Mouse (Mus musculus) urinary bladder, postnatal 25 days (tissue): ENCODE data around the gene Pgm2l1.
A peak's percentile ranks its signal among the peaks of the same experiment; 100 is the strongest.
"Not testable (repeated sequence)": the region's sequence is repeated elsewhere in the genome, so short reads cannot be mapped to it uniquely, and the experiment has no call there.

ENCODE experiments used
- DNase-seq: peaks from one replicate; pipeline ENCODE4 v3.0.0; 2022; ENCODE audit warnings: low spot score

Gene Pgm2l1

DNA sequence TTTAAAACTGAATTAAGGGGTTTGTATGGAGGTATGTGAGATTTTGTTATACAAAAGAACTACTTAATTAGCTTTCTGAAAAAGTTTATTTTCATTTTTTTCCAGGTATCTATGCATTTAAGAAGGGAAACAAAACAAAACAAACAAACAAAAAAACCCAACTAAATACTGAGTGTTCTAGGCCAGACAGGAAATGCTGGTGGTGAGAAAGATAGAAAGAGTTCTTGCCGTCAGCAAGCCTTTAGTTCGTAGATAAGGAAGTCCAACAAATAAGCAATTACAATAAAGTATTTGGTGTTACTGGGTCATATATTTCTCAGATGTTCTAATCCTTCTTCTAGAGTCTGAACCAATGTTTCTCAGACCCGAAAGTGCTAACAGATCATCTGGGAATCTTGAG is 1.8 kb downstream of the Pgm2l1 start:
- DNase-seq = no peak

DNA sequence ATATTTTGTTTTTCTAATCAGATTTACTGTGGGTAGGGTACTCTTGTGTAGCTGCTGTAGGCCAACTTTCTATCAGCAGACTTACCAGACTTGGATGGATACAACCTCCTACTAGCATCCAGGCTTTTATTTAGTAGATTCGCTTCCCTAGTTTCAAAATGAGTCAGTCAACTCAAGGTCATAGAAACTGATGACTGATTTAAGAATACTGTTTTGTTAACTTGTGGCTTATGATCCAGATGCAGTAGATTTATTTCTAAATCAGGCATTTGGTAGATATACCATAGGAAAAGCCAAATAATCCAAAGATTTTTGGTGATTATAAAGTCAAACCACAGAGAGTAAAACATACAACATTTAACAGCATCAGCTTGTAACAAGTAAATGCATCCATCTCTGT is 3.5 kb downstream of the Pgm2l1 start:
- DNase-seq = no peak

DNA sequence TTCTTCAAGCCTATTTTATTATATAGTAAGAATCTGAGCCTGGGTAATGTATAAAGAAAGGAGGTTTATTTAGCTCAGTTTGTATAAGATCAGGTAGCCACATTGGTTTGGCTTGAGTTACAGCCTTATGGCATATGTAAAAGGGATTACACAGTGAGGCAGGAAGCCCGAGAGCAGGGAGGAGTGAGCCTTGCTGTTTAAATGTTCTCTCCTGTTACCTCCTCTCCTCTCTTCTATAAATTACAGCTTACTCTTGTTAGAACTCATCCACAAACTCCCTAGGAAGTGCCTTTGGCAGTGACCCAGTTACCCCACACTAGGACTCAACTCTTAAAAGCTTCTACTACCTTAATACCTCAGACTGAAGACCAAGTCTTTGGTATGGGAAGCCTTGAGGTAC is 4.5 kb downstream of the Pgm2l1 start:
- no peak for DNase-seq

DNA sequence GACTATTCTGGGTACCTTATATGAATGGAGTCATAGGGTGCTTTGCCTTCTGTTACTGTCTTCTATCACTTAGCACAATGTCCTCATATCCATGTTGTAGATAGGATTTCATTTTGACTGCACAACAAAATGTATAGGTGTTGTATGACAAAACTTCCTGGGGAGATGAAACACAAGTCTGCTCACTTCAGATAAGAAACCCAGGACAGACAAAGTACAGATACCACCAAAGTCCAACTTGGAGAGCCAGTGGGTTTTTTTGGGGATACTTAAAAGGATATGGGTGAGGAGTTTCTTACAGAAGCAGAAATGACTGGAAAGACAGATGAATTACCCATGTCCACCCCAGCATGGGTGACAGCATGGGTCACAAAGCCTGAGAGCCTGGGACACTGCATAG is 6.5 kb downstream of the Pgm2l1 start:
- no peak for DNase-seq

DNA sequence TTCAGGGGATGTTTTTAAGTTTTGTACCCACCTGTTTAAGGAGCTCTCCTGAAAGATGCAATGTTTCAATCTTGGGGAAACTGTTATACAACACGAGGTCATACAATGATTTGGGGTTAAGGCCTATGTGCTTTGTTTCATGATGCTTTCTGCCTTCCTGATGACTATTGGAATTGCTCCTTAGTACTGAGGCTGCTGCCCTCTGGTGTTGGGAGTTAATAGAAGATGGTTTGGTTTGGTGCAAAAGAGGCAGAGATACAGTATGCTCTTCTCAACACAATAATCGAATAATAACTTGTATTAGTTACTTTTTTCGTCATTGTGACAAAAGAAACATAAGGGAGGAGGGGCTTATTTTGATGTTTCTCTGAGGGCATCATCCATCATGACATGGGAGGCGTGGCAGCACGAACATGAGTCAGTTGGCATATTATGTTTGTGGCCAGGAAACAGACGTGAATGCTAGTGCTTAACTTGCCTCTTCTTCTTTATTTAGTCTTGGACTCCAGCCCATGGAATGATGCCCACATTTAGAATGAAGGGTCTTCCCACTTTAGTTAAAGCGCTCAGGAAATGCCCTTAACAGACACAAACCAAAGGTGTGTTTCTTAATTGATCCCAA is 7.2 kb downstream of the Pgm2l1 start:
- DNase-seq = peak; percentile 31

DNA sequence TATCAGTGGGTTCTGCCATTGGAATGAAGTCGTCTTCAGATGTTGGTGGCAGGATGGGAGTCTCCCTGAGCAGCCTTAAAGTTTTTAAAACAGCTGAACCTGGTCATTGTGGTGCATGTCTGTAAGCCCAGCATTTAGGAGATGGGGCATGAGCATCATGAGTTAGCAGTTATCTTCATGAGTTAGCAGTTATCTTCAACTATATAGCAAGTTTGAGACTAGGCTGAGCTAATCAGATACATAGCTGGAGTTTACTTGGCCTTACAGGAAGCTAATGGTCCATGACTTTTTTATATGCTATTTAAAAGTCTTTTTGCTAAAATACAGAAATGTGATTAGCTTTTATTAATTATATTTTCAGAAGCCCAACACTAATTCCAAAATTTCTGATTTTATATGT is 11.1 kb downstream of the Pgm2l1 start:
- DNase-seq = no peak

DNA sequence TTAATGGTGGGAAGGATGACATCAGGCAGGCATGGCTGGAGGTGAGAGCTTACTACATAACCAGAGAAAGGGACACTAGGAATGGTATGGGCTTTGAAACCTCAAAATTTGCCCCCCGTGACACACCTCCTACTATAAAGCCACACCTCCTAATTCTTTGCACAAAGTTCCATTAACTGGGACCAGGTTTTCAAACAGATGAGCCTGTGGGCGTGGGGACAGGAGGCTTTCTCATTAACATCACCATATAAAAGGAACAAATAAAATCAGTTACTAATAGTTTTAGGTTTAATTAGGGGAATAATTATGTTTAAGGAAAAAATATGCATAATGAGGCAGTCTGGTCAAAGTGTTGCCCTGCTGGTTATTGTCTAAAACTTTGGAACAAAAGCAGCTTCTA is 13.4 kb downstream of the Pgm2l1 start:
- DNase-seq = no peak

DNA sequence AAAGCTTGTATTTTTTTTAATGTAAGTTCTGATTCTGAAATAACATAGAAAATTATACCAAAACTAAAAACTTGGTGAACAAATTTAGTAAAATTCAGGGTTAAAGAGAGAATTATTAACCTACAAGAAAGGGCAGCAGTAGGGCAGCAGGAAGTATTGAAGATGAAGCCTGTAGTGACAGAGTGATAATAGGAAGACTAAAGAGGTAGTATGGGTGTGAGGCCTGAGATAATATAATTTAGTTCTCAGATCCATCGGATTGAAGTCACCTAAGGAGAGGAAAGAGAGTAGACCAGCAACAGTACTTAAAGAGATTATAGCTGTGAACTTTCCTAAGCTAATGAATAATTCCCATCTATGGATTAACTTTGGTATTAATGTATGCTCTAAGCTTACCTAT is 15.8 kb downstream of the Pgm2l1 start:
- no peak for DNase-seq

DNA sequence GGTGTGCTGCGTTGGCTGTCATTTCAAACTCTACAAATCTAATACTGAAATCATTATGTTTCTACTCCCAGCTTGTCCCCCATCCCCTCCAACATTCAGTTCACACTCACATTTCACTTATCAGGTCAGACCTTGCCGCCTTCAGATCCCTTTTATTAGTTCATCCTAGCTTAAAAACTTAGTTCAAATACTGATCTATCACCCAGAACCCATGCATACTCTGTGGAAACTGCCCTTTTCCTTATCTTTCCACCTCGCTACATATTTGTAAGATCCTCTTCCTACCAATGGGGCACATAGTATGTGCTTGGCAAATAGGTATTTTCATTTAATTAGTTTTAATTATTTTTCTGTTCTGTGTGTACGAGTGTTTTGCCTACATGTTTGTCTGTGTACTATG is 17.0 kb downstream of the Pgm2l1 start:
- no peak for DNase-seq

DNA sequence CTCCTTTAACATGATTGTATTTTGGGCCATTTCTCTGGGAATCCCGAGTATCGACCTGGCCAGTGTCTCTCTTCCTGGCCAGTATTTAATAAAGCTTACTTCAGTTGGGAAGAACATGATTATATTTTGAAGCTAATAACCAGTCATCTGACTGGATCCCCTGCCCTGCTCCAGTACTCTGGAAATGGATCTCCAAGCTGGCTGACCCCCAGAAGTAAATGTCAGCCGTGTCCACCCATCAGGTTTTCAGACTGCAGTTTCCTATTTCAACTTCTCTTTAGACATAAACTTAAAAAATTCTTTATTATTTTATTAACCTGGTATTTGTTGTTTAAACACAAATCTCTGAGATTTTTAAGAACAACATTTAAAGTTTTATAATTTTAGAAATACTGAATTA is 18.0 kb downstream of the Pgm2l1 start:
- no peak for DNase-seq

DNA sequence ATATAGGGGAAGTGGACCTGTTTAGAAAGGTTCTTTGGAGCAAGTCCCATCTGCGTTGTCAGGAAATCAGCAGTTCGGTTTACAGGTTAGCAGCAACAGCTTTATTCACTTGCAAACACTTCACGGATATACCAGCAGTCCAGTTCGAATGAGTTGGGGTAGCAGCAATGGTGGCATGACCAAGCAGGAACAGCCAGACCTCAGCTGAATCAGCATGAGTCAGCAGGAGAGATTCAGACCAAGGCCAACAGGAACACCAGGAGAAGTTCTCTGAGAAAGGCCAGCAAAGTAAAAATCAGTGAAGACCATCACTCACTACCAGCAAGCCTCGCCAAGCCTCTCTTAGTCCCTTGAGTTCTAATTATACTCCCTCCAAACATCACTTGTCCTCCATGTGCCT is 23.5 kb downstream of the Pgm2l1 start:
- DNase-seq = no peak

DNA sequence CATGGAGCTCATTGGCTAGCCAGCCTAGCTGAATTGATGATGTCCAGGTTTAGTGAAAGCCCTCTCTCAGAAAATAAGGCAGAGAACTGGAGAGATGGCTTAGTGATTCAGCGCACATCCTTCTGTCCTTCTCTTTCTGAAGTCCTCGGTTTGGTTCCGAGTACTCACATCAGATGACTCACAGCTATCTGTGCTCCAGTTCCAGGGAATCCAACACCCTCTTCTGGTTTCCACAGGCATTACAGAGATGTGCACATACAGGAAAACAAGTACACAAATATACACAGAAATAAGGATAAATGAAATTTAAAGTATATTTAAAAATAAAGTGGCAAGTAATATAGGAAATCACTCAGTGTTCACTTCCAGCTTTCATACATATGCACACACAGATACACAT is 35.2 kb downstream of the Pgm2l1 start:
- no peak for DNase-seq

DNA sequence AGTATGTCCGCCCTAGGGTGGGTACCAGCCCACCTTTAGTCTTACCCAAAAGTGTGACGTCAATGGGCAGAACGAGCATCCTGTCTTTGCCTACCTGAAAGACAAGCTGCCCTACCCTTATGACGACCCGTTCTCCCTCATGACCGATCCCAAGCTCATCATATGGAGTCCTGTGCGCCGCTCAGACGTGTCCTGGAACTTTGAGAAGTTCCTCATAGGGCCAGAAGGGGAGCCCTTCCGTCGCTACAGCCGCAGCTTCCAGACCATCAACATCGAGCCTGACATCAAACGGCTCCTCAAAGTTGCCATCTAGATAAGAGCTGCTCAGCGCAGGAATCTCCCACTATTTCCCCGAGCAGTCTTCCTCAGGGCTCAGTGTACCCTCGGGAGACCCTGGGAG is 37.7 kb downstream of the Pgm2l1 start:
- DNase-seq = not testable (repeated sequence)

DNA sequence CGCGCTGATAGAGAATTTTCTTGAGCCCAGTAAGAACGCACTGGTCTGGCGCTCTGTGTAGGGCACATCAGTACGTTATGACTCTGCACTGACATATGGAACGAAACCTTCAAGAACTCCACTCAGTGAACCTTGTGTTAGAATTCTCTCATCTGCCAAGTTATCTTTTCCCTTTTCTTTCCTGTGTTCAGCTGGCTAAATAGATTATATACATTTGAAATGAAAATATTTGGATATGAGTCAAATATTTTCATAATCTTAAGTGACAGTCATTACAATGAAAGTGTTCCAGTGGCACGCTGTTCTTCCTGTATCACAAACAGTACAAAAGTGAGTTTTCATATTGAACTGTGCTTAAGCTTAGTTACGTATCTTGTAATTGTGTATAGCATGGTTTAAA is 45.2 kb downstream of the Pgm2l1 start:
- DNase-seq = no peak

DNA sequence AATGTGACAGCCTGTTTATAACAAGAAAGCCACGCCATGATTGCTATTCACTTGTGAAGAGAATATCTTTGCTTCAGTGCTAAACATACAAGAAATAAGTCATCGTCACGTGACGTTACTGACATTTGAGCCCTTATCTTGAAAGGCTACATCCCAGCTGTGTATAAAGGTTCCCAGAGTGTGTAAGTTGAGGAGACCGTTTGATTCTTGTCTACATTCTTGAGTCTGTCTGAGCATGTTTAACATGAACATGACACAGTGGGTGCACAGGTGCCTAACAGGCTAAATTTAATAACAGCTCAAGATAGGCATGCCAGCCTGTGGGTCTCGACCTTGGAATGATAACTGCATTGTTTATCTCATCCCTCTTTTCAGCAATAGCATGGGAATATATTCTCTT is 47.3 kb downstream of the Pgm2l1 start:
- no peak for DNase-seq

DNA sequence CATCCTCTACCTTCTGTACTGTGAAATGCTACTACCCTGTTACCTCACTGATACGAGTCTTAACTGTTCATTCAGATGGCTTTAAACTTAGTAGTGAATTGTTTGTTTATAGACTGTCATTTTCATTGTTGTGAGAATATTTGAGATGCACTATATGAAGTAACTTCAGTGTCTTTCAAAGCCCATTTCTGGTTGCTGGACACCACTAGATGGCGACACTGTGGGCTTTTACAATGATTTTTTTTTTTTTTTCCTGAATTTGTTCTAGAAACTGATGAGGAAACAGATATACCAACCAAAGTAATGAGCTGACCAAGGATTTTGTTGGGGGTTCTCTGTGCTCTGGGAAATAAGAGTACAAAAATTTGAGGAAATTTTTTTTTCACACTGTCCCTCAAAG is 49.2 kb downstream of the Pgm2l1 start:
- no peak for DNase-seq

DNA sequence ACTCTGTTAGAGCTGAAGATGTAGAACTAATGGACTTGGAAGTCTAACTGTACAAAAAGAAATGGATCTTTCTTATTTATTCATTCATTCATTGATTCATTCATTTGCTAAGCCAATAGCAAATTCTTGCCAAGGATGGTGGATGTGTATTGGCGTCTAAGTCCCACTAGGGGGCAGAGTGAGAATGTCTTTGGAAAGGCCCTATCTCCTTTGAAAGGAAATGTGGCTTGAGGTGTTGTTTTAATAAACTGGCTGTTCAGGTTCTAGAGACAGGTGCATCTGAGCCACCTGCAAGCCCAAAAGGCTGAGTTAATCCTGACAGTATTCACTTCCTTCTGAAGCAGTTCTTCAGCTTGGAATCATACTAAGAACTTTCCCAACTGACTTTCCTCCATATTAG is 52.6 kb downstream of the Pgm2l1 start:
- peak; percentile 40 for DNase-seq

DNA sequence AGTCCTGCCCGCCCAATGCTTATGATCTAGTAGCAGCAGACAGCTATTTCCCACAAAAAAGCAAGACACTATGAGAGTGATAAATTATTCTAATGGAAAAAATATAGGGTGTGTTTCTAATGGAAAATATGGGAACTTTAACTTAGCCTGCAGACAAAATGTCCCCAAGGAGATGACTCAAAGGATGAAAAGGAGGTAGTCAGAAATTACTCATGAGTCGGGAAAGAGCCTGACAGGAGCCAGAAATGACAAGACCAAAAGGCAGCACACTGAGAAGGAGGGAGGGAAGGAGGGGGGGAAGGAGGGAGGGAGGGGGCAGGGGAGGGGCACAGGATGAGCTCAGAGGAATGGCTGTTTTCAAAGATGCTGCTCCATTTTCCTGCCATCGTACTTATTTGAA is 54.4 kb downstream of the Pgm2l1 start:
- DNase-seq = no peak

DNA sequence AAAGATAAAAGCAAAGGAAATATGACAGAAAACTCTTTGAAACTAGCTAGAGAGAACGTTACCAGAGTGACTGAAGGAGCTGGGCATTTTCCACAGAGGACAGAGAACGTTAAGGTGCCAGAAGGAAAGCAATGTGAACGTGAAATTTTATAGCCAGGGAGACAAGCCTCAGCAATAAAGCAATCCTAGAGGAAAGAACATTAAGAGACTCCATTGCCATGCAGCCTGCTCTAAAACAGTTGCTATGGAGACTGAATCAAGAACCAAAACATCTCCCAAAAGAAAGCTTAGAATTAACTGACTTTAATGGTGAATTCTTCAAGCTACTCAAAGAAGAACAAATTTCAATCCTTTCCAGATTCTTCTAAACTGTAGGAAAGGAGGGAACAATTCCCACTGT is 56.1 kb downstream of the Pgm2l1 start:
- DNase-seq = no peak

DNA sequence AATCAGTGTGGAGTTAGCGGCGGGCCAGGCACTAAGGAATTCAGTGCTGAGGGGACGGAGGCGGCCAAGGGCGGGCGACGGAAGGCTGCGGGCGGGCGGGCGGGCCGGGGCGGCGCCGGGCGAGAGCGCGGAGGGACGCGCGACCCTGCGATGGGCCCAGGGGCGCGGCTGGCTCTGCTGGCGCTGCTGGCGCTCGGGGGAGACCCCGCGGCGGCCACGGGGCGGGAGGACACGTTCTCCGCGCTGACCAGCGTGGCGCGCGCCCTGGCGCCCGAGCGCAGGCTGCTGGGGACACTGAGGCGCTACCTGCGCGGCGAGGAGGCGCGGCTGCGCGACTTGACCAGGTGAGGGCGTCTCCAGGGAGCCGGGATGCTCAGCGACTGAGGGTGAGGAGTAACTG is 58.2 kb downstream of the Pgm2l1 start, which contains the start of gene P4ha3:
Gene P4ha3, plus strand, starts transcription at position 138 of the 400 bp plus-strand sequence.
- peak; percentile 35 for DNase-seq

DNA sequence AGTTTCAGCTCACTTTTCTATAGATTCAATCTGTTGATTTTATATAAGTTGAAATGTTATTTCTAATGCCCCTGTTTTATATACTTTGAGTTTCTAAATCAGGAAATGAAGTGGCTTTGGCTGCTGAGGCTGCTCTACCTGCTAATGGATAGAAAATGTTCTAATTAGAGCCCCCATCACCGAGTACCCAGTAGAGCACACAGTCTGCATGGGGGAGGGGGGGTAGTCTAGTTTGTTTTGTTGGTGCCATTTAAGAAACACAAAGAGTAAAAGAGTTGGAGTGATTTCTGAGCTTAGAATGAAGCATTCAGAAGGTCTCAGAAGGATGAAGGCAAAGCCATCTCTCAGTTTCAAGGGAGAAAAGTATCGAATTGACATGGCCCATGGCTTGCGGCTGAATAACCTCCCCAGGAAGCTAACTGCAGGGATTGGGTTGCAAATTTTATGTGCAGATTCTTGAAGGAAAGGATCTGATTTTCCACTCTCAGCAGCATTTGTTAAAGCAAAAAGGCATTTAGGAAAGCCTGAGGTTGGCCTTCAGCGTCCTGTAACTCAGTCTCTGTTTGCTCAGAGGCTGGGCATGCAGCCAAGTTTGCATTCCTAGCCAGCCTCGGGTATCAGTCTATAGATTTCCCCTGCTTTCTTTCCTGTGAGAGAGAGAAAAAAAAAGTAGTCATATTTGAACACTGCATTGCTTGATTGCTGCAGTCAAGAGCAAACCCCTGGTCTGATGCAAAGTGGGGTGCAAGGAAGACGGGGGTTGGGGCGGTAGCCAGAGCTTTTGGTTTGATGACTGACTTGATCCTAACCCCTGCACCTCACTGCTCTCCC is 60.8 kb downstream of the Pgm2l1 start:
- DNase-seq = peak; percentile 65

DNA sequence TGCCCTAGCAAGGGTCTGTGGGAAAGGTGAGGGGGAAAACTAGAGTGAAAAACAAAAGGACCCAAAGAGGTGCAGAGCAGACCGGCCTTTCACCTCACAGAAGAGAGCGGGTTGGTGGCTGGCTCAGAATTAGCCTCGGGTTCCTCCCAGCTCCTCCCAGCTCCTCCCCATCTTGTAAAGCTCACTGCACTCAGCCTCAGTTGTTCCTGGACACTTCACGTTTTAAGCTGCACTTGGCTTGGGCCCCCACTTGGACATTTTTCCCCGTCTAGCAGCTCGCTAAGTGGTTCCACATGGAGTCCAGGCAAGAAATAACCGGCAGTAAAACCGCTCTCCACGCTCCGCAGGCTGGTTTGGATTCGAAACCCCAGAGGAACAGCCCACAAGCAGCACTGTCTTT is 61.4 kb downstream of the Pgm2l1 start:
- DNase-seq = no peak

DNA sequence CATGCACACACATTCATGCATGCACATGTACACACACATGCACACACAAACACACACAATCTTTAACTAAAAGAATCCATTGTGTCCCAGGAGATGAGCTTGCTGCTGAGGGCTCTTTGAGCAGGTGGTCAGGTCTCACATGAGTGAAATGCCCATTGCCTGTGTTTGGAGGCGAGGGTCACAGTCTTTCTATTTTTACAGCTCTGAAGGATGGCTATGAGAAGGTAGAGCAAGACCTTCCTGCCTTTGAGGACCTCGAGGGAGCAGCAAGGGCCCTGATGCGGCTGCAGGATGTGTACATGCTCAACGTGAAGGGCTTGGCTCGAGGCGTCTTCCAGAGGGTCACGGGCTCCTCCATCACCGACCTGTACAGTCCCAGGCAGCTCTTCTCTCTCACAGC is 66.4 kb downstream of the Pgm2l1 start:
- no peak for DNase-seq

DNA sequence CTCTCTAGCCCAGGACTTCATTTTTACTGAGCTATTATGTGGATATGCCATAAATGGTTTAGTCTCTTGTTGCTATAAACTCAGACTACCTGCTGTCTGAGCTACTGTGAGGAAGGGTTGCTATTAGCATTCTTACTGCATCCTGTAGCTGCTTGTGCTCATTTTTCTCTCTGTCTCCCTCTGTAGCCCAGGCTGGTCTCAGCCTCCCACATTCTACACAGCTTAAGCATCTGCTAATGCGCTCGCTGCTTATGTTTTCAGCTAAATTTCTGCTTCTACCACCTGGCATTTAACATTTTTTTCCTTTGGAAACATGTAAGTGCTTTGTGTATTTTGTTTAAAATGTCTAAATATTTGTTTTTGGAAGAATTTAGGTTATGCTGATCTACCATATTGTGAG is 68.6 kb downstream of the Pgm2l1 start:
- DNase-seq = no peak
